Mouse (Mus musculus) stomach, embryonic 16.5 days (tissue): ENCODE measurements around the gene Lbhd2. TPM values are rescaled to one million over a fixed set of nuclear protein-coding genes. Genes with fewer than 3 reads are reported as not detected.

ENCODE experiments used
- ATAC-seq: fragments of 200-750 bp; cut with Nextera tagmentation; 2 replicates; pipeline ENCODE4 v1.8.0; 2017; ENCODE audit warnings: moderate number of reproducible peaks, moderate TSS enrichment; ENCODE audit not compliant: insufficient read depth, low FRiP score
- H3K27ac ChIP-seq: fragments of 300-500 bp; sonication (generic); 2 replicates; pipeline ENCODE4 v1.5.1; 2014; ENCODE audit warnings: low read length
- H3K27me3 ChIP-seq: fragments of 300-500 bp; sonication (generic); 2 replicates; pipeline ENCODE4 v1.6.1; 2014; ENCODE audit warnings: low read length, control low read depth, mixed read lengths; ENCODE audit not compliant: control insufficient read depth, insufficient read depth
- H3K36me3 ChIP-seq: fragments of 300-500 bp; sonication (generic); 2 replicates; pipeline ENCODE4 v1.6.1; 2014; ENCODE audit warnings: low read length; ENCODE audit not compliant: control insufficient read depth, insufficient read depth
- H3K4me1 ChIP-seq: fragments of 300-500 bp; sonication (generic); 2 replicates; pipeline ENCODE4 v1.6.1; 2014; ENCODE audit warnings: low read length, control low read depth, mixed read lengths; ENCODE audit not compliant: control insufficient read depth, insufficient read depth
- H3K4me2 ChIP-seq: fragments of 300-500 bp; sonication (generic); 2 replicates; pipeline ENCODE4 v1.6.1; 2014; ENCODE audit warnings: low read depth, low read length, mixed read lengths
- H3K4me3 ChIP-seq: fragments of 300-500 bp; sonication (generic); replicated peaks from 2 replicates; pipeline ENCODE4 v1.5.1; 2014; ENCODE audit warnings: mild to moderate bottlenecking, low read length
- H3K9ac ChIP-seq: fragments of 300-500 bp; sonication (generic); 2 replicates; pipeline ENCODE4 v1.6.1; 2014; ENCODE audit warnings: low read length
- H3K9me3 ChIP-seq: fragments of 300-500 bp; sonication (generic); replicated peaks from 2 replicates; pipeline ENCODE4 v1.6.1; 2016; ENCODE audit warnings: low read length, control low read depth; ENCODE audit not compliant: control insufficient read depth
- WGBS: fragments of 180-500 bp; shearing (Covaris S2); extraction: QIAGEN DNeasy Blood & Tissue Kit; methylation state at CpG from one replicate; pipeline ENCODE4 v1.1.7; 2014; 5-methylcytosine and 5-hydroxymethylcytosine counted together
- polyA plus RNA-seq: library from polyadenylated mRNA; unstranded; fragments of >200 nt; fragmentation: Nextera tagmentation; extraction: Ambion mirVana; gene quantifications from 2 replicates; pipeline ENCODE4 v1.2.1, GENCODE M21; 2015

Lbhd2 gene
- polyA plus RNA-seq, 1 experiment from 2014 or later: 1.4 TPM

GRCm38 (mm10) chr12:111387146-111387545 is 19.5 kb upstream of the Lbhd2 start:
- WGBS: 76% methylated on average over 4 of the region's 4 CpGs
- Histone ChIP-seq H3K9ac (no peak overlapping the region), H3K36me3 (no peaks in the 10 kb centered on the region), H3K4me1 (peaks cover 4% of the 10 kb centered on the region), H3K4me3 (no peak overlapping the region), H3K9me3 (0 out of 2 replicates have a peak, but pooled peaks cover 3% of the 10 kb centered on the region), H3K4me2 (0 out of 2 replicates have a peak overlapping the region, but pooled peaks have one; percentile 3), H3K27me3 (no peaks in the 10 kb centered on the region), H3K27ac (peak overlapping the region; percentile 65)
- ATAC-seq: peak; percentile 67

- no peaks in the 10 kb centered on the region for H3K4me1 ChIP-seq
- H3K4me2 ChIP-seq: no peak overlapping the region
- no peak overlapping the region for H3K9ac ChIP-seq
- H3K4me3 ChIP-seq: no peak overlapping the region
- no peak for ATAC-seq
- H3K27ac ChIP-seq: no peak overlapping the region
- WGBS: 82% methylated on average over 6 of the region's 6 CpGs
- no peaks in the 10 kb centered on the region for H3K9me3 ChIP-seq
- H3K36me3 ChIP-seq: no peaks in the 10 kb centered on the region
- no peaks in the 10 kb centered on the region for H3K27me3 ChIP-seq
These were observed 12.6 kb upstream of the Lbhd2 start for GRCm38 (mm10) chr12:111394008-111394407.

- Histone ChIP-seq H3K4me3 (no peak overlapping the region), H3K9ac (no peak overlapping the region)
- ATAC-seq: no peak
These were observed 9.6 kb upstream of the Lbhd2 start for GRCm38 (mm10) chr12:111396997-111397396.

DNA sequence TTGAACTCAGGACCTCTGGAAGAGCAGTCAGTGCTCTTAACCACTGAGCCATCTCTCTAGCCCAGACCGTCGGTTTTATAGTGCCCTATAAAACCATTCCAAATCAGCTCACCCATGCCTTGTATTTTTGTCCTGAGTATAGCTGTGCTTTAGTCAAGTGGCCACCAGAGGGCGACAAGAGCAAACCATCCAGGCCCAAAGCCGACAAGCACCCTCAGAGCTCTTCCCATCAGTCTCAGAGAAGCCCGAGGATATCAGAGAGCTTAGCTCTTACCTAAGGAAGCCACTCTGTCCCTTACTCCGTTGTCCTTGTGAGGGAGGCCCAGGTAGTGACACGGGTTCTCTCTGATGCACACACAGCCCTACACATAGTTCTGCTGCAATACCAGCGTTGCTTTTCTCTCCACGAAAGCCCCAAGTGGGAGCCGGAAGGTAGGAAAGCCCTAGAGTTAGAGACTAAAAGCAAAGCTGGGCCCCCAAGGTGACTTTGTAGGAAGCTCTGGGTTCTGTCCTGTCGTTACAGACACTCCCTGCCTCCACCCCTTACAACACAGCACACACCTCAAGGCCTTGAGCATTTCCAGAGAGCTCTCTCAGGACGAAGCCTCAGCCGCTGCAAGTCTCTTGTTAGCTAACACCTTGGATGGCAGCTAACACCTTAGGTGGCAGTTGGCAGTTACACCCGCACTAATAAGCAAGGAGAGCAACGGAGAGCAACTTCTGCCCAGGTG is 5.0 kb upstream of the Lbhd2 start:
- ATAC-seq: peak; percentile 50
- 0 out of 2 replicates have a peak, but pooled peaks cover 2% of the 10 kb centered on the region for H3K4me1 ChIP-seq
- no peaks in the 10 kb centered on the region; the same call in 1 of the 2 replicates for H3K27me3 ChIP-seq
- 0 out of 2 replicates have a peak overlapping the region, but pooled peaks have one; percentile 22 for H3K9ac ChIP-seq
- H3K36me3 ChIP-seq: no peaks in the 10 kb centered on the region
- H3K9me3 ChIP-seq: no peaks in the 10 kb centered on the region
- H3K27ac ChIP-seq: no peak overlapping the region
- H3K4me3 ChIP-seq: no peak overlapping the region
- no peak overlapping the region for H3K4me2 ChIP-seq
- 19% methylated on average over 15 of the region's 15 CpGs for WGBS

More at GRCm38 (mm10) chr12:111396997-111397396, 9.6 kb upstream of the Lbhd2 start:
- Histone ChIP-seq H3K4me1 (no peaks in the 10 kb centered on the region), H3K27ac (no peak overlapping the region), H3K36me3 (no peaks in the 10 kb centered on the region), H3K4me2 (no peak overlapping the region), H3K9me3 (no peaks in the 10 kb centered on the region), H3K27me3 (no peaks in the 10 kb centered on the region)
- WGBS: 54% methylated on average over 5 of the region's 5 CpGs

- H3K4me2 ChIP-seq: no peak overlapping the region
- H3K27ac ChIP-seq: no peak overlapping the region
- 0 out of 2 replicates have a peak, but pooled peaks cover 7% of the 10 kb centered on the region for H3K4me1 ChIP-seq
- H3K4me3 ChIP-seq: no peak overlapping the region
- H3K9me3 ChIP-seq: no peaks in the 10 kb centered on the region
- 50% methylated on average over 10 of the region's 10 CpGs for WGBS
- peaks cover 12% of the 10 kb centered on the region for H3K27me3 ChIP-seq
- no peaks in the 10 kb centered on the region for H3K36me3 ChIP-seq
- H3K9ac ChIP-seq: no peak overlapping the region
- ATAC-seq: no peak
These were observed 1.7 kb upstream of the Lbhd2 start for GRCm38 (mm10) chr12:111404880-111405279.

DNA sequence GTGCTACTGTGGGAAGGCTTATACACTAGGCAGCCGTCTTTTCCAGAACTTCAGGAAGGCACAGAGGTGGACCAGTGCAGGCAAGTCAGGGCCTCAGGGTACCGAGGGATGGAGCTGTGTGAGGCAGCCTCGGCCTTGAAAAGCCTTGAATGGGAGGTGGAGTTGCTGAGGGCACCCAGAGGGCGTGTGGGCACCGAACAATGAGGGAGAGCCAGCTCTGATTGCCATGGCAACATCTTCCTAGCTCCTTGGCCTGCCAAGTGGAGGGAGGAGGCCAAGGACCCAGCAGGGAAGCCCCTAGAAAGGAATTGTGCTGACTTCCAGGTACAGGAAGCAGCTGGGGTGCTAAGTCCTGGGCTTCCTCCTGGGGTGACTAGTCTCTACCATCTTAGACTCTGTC is 3.0 kb downstream of the Lbhd2 start:
- H3K4me2 ChIP-seq: no peak overlapping the region

GRCm38 (mm10) chr12:111411631-111412355 is 5.2 kb downstream of the Lbhd2 start:
- 71% methylated on average over 8 of the region's 8 CpGs for WGBS
- no peak overlapping the region for H3K9ac ChIP-seq
- H3K36me3 ChIP-seq: no peaks in the 10 kb centered on the region
- no peaks in the 10 kb centered on the region for H3K9me3 ChIP-seq
- peaks cover 10% of the 10 kb centered on the region for H3K27me3 ChIP-seq
- H3K27ac ChIP-seq: no peak overlapping the region
- no peak overlapping the region for H3K4me3 ChIP-seq
- peaks cover 15% of the 10 kb centered on the region for H3K4me1 ChIP-seq
- no peak overlapping the region for H3K4me2 ChIP-seq
- no peak for ATAC-seq

More for the DNA sequence above, 3.0 kb downstream of the Lbhd2 start:
- Histone ChIP-seq H3K36me3 (no peaks in the 10 kb centered on the region), H3K27me3 (peaks cover 12% of the 10 kb centered on the region), H3K9ac (no peak overlapping the region), H3K4me1 (peaks cover 13% of the 10 kb centered on the region), H3K9me3 (no peaks in the 10 kb centered on the region), H3K4me3 (no peak overlapping the region), H3K27ac (no peak overlapping the region)
- WGBS: 33% methylated on average over 5 of the region's 5 CpGs
- ATAC-seq: no peak

DNA sequence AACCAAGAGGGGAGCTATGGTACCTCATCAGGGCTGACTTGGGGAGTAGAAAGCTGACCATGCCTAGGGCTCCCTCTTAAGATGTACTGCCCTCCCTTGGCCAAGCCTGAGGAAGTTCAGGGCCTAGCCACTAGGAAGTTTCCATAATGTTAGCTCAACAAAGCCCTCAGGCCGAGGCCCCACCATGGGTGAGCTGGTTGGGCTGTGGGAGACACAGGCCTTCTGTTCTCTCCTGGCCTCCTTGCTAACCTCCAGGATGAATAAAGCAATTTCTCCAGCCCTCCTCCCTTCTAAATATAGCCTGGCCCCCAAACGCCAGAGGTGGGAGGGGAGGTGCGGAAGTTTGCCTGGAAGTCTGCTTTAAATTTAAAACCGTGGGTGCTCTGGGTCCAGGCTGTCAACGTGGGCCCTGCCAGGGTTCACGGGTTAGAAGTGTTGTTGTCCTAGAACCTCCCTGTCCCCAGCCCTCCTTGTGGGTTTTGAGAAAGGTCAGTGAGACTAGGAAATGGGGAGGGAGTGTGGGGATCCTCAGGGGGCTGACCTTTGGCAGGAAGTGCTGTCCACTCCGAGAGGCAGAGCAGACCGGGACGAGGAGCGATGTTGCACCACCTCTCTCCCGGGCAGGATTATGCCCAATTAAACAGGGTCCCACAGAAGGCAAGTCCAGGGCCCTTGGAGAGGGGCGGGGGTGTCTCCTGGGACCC is 6.1 kb downstream of the Lbhd2 start:
- WGBS: 23% methylated on average over 12 of the region's 12 CpGs
- Histone ChIP-seq H3K27me3 (peaks cover under 1% of the 10 kb centered on the region), H3K4me2 (peak overlapping the region; percentile 56), H3K27ac (peak overlapping the region; percentile 21), H3K36me3 (no peaks in the 10 kb centered on the region), H3K4me3 (peak overlapping the region; percentile 37), H3K4me1 (peaks cover 20% of the 10 kb centered on the region), H3K9ac (peak overlapping the region; percentile 61), H3K9me3 (no peaks in the 10 kb centered on the region)
- peak; percentile 6; the same call in 1 of the 2 replicates for ATAC-seq
